Mouse (Mus musculus) megakaryocyte-erythroid progenitor cell, adult 5-6 weeks (primary cell): ENCODE data around the gene Zfp467. TPM values are rescaled to one million over a fixed set of nuclear protein-coding genes. Genes with fewer than 3 reads are reported as not detected.

Source experiments
- ATAC-seq: replicated peaks from 2 replicates; pipeline ENCODE4 v1.8.0; 2016; ENCODE audit warnings: mild to moderate bottlenecking, inconsistent platforms; ENCODE audit not compliant: severe bottlenecking, poor library complexity, low FRiP score, low TSS enrichment
- total RNA-seq, 2 experiments: library from RNA; stranded (forward) in 1 of 2; stranded (reverse) in 1 of 2; fragments of 200-1000, 215-1000 nt in 1 of 2; fragments of >200 nt in 1 of 2; fragmentation: Nextera tagmentation in 1 of 2; gene quantifications; 2 replicates each; pipeline ENCODE4 v1.2.3; 2014 to 2017

Gene Zfp467
- total RNA-seq, 2 experiments from 2014 or later, result 0.33 TPM

DNA sequence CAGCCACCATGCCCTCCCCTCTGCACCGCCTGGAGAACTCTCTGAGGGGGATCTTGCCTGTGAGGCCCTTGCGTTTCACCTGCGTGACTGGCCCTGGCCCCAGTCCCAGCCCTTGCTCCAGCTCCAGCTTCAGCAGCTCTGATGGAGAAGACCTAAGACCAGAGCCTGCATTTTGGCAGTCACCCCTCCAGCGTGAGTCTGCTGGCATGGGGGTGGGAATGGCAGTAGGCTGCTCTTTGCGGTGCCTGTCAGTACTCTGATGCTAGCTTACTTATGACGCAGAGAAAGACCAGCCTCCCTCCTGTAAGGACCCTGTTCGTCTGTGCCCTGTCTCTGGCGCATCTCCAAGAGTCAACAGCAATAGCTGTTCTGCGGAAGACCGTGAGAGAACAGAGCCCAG lies 32.5 kb downstream of the Zfp467 start:
- no peak for ATAC-seq

DNA sequence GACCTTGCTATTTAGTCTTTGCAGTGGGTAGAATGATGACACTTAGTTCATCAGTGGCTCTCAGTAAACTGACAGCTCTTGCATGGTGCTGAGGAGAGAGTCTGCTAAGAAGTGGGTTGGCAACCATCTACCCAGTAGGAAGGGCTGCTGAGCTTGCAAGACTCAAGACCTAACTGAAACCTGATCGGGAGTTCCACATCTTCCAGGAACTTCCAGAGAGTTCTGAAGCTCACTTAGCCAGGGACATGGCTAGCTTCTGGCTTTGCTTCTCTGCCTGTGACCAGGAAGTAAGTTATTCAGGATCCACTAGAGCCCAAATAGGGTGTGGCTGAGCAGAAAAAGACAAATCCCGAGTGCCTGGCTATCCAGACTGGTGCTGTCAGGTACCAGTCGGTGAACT lies 33.0 kb downstream of the Zfp467 start:
- no peak for ATAC-seq

DNA sequence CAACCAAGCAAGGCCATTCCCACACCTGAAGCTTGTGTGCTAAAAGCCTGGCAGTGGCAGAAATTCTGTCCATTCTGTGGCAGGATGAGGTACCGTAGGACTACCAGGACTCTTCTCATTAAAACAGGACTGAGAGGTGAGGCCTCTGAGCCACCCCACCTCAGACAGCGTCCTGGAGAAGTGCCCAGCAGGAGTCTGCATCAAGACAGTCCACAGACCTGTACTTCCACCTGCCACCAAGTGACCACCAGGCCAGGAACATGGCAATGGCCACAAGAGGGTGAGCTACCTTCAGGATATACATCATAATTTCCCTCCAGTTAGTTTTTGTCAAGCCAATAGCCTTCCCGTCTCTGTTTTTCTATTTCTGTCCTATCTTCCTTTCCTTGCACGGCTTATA lies 33.5 kb downstream of the Zfp467 start:
- ATAC-seq, result no peak

DNA sequence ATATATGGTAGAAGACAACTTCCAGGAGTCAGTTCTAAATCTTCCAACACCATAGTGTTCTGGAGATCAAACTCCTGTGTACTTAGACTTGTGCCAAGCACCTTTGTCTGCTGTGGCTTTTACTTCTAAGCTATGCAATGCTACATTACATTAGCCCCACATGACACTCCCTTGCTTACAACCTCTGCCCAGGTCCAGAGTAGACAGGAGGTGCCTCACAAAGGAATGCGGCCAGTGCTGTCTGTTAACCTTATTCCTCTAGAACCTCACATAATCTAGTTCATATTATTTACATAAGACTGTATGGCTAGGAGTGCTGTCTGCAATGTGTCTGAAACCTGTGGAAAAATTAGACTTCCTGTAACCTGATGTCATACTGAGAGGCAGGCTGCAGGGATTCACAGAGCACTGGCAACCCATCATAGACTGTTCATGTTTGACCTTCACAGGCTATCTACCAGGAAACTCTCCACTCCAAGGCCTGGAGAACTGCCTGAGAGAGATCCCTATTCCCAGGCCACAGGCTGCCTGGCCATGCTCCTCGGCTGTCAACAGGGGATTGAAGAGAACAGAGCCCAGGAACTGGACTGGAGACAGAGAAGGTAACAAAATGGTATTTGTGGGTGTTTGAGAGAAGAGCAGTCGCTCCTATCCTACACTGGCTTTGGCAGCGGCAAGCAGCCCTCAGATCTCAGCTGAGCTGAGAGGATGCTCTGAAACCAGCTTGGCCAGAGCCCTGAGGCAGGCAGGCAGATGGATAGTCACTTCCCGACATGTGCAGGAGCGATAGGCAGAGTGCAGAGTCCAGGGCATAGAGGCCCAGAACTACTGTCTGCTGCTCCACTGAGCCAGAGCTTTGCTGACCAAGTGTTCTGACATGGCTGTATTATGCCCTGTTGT lies 34.2 kb downstream of the Zfp467 start:
- ATAC-seq, result no peak

DNA sequence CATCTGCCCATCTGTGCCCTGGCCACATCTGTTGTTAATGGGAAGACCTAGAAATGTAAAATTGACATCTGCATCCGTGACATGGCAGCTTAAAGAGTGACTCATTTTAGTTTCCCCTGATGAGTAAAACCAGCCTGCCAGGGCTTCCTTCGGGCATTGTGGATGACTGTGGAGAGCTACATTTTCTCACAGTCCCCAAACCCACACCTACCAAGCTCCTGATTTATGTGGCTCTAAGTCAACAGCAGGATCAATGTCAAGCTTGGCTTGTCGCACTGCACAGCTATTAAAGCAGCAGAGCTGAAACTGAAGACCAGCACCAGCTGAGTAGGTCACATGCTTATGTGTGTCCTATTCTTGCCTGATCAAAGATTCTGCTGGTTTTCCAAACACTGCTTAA lies 35.1 kb downstream of the Zfp467 start:
- no peak for ATAC-seq

DNA sequence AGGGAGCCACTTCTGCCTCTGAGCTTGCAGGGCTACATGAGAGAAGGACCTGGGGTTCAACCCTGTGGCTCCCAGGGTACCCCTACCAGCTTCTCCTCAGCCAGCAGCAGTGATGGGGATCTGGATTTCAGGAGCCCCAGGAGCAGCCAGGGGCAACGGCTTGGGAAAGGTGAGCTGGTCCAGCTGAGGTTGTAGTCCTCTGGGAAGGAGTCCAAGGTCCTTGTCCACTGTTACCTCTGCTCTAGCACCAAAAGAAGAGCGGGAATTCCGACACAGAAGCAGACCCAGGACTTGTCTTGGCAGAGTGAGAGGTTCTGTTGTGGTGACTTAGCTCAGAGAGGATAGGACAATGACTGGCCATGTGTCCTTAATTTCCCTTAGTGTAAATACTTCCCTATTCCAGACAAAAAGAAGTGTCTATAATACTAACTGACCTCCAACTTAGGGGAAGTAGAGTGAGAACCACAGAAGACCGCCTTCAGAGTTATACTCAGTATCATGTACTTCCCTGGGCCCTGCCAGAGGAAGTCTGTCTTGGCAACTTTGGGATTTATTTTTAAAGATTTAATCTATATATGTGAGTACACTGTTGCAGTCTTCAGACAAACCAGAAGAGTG lies 35.8 kb downstream of the Zfp467 start:
- no peak for ATAC-seq

DNA sequence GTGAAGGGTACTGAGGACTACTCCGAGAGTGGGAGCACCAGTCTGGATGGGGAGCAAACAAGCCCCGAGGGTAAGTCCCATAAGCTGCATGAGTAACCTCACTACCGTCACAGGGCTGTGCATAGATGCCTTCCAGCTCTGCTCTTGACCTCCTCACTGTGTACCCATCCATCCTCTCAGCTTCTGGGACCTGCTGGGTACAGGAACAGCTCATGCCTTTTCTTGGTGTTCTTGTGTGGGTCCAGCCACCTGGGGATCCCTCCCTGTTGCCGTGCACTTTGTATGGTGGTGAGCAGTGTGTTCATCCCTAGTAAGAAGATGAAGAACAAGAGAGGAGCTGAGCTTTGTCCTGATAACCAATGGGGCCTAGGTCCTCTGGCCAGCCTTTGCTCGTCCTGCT lies 41.6 kb downstream of the Zfp467 start:
- ATAC-seq, result no peak

DNA sequence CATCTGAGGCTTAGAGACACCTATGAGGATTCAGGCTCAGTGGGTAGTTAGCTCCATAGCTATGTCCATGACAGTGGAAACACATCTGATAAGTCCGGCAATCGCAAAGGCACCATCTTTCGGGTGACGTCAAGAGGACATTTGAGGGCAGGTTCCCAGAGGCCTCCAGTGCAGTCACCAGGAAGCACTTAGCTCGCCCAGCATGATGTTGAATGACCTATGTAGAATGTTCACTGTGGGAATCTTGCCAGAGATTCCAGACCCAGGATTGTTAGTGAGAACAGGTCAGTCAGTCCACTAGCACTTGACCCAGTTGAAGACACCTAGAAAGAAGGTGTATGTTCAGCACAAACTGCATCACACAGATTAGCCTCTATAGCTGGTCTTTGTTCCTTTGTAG lies 45.7 kb downstream of the Zfp467 start:
- no peak for ATAC-seq

DNA sequence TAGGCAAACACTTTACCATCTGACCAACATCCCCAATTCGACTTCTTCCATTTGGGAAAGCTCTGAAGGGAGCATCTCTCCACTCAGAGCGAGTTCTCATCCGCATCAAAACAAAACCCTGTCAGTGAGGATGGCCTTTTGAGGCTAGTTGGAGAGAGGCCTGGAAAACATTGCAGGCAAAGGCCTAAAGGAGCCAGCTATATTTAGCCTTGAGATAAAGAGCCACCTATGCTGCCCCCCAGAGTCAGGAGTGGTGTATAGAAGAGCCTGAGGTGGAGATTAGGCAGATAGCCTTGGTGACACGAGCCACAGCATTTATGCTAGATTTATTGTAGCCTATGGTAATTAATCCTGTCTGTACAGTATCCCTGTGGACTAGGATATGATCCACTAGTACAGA lies 48.3 kb downstream of the Zfp467 start:
- peak; percentile 66 for ATAC-seq

DNA sequence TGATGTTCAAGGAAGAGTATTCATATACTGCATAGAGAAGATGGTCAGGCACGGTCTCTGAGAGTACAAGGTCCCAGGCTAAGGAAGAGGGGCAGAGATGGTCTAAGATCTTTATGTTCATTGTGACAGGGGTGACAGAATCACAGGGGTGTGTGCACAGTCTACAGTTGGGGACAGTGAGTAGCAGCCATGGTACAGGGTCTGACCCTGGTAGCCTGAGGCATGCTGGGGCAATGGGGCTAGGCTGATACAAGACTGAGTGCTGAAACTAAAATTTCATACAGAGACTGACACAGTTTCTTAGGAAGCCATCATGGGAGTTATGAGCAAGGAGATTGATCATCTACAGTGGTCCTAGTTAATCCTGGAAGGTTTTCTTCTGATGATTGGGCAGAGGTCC lies 48.9 kb downstream of the Zfp467 start:
- no peak for ATAC-seq

DNA sequence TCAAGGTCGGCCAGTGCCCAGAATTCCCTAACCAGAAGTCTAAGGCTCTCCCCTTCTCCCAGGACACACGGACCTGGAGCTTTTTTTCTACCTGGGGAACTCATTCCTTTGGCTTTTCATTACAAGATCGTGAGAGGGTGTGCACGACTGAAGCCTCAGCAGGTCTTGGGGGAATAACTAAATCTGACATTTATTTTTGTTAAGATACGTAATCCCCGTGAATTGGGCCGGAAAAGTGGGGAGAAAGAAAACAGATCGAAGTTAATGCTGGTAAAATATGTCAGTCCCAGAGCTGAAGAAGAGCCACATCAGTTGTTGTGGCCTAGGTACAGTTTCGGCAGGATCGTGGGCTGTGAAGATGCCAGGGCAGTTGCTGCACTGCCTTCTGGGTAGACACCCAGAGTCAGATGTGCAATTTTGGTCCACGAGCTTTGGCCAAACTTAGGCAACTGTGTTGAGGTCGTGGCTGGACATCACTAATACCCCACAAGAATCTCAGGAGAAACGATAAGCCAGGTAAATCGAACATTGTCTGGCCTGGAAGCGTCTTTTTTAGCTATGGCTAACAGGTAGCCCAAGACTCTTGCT lies 49.5 kb downstream of the Zfp467 start:
- peak; percentile 38 for ATAC-seq

DNA sequence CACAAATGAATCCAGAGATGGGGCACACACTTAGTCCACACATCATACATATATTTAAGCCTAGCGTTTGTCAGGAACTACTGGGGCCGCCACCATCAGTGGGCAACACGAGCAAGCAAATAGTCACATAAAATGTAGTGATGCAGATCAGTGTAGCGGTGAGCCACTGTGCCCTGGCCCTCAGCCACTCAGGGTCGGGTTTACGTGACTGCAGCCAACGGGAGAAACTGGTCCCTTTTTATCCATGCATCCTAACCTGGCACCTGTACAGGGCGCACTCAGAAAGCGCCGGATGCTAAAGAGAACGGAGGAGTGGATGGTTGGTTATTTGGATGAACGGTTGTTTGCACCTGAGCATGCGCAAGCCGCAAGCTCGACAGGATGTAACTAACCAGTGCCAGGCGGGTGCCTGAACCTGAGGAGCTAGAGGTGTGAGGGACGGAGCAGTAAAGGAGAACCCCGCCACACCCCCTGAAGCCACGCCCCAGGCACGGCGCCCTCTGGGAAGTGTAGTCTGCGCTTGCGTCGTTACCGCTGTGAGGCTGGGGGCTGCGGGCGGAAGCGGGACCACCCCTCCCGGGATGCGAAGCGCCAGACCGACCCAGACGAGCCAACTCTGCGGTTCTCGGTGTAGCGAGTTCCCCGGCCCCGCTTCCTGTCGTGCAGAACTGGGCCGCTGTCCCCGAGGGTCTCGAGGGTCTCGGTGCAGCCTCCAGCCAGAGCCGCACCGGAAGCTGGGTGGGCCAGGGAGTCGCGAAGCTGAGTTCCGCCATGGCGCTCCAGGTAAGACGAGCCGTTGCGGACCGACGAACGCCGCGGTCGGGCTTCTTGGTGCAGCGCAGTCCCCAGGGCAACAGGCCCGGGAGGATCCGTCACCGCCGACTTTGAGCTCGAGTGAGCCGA lies 50.3 kb downstream of the Zfp467 start, which contains the start of gene Krba1:
TSS of gene Krba1 (plus strand) at position 482 of the 903 bp plus-strand sequence.
- ATAC-seq, result peak; percentile 91

DNA sequence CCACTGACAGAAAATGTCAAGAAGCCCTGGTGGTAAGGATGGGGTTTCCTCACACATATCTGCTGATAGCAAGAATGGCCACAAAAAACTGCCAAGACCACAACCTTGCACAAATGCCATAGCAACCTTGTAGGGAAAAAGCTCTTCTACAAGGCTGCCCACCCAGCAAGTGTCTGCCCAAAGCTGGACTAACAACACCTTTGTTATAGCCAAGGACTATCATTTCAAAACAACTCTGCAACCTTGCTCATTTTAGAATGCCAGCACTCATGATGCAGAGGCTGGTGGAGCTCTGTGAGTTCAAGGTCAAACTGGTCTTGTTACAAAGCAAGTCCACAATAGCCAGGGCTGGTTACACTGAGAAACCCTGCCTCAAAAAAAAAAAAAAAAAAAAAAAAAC lies 51.8 kb downstream of the Zfp467 start:
- ATAC-seq, result no peak

DNA sequence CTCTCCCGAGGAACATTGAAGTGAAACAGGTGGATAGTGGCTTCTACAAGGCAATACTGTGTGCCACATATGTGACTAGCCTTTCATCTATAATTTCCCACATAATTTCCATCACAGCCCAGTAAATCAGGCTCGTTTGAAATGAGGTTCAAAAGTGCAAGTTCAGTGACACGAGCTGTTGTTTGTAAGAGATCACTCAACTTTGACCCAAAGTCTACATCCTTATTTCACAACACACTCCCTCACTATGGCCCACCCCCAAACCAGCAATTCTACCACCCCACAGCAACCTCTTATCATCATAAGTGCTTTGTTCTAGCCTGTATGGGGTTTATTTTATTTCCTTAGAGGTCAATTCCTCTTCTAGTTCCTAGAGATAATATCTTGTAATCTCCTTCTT lies 57.4 kb downstream of the Zfp467 start:
- ATAC-seq, result no peak

Other genes with a start within 250 kb of the Zfp467 start
- gene Krba1, start 50.2 kb downstream of the Zfp467 start, total RNA-seq (2014; fragmentation: Nextera tagmentation), result 8.4 and 9.1 TPM in 2 replicates
- gene Krba1, start 50.2 kb downstream of the Zfp467 start, total RNA-seq (2017), result 4.8 and 8.0 TPM in 2 replicates
- not detected in 2 replicates for gene Sspo, start 2.4 kb upstream of the Zfp467 start, total RNA-seq (2014; fragmentation: Nextera tagmentation)
- gene Sspo, start 2.4 kb upstream of the Zfp467 start, total RNA-seq (2017), result not detected in 2 replicates
- not detected in 2 replicates for gene Atp6v0e2, start 91.8 kb upstream of the Zfp467 start, total RNA-seq (2014; fragmentation: Nextera tagmentation)
- gene Atp6v0e2, start 91.8 kb upstream of the Zfp467 start, total RNA-seq (2017), result not detected in 2 replicates
- gene Lrrc61, start 109.0 kb upstream of the Zfp467 start, total RNA-seq (2014; fragmentation: Nextera tagmentation), result 8.7 and 17.0 TPM in 2 replicates
- gene Lrrc61, start 109.0 kb upstream of the Zfp467 start, total RNA-seq (2017), result 1.8 and 3.3 TPM in 2 replicates
- not detected in 2 replicates for gene Rarres2, start 127.0 kb upstream of the Zfp467 start, total RNA-seq (2014; fragmentation: Nextera tagmentation)
- gene Rarres2, start 127.0 kb upstream of the Zfp467 start, total RNA-seq (2017), result 0.05 TPM in 1 of 2 replicates, not detected in the other
- not detected in 2 replicates for gene Gm45021, start 143.8 kb upstream of the Zfp467 start, total RNA-seq (2014; fragmentation: Nextera tagmentation)
- not detected in 2 replicates for gene Gm45021, start 143.8 kb upstream of the Zfp467 start, total RNA-seq (2017)
- 9.7 and 17.1 TPM in 2 replicates for gene Repin1, start 148.1 kb upstream of the Zfp467 start, total RNA-seq (2014; fragmentation: Nextera tagmentation)
- gene Repin1, start 148.1 kb upstream of the Zfp467 start, total RNA-seq (2017), result 9.8 and 14.7 TPM in 2 replicates
- gene Gm44965, start 148.1 kb upstream of the Zfp467 start, total RNA-seq (2014; fragmentation: Nextera tagmentation), result not detected in 2 replicates
- gene Gm44965, start 148.1 kb upstream of the Zfp467 start, total RNA-seq (2017), result not detected in 2 replicates
- 1.7 and 1.9 TPM in 2 replicates for gene Zfp775, start 156.2 kb upstream of the Zfp467 start, total RNA-seq (2014; fragmentation: Nextera tagmentation)
- 2.0 and 3.0 TPM in 2 replicates for gene Zfp775, start 156.2 kb upstream of the Zfp467 start, total RNA-seq (2017)
- gene AI854703, start 180.9 kb upstream of the Zfp467 start, total RNA-seq (2014; fragmentation: Nextera tagmentation), result 1.9 and 4.2 TPM in 2 replicates
- 1.4 and 3.0 TPM in 2 replicates for gene AI854703, start 180.9 kb upstream of the Zfp467 start, total RNA-seq (2017)
- gene Gimap8, start 201.4 kb upstream of the Zfp467 start, total RNA-seq (2014; fragmentation: Nextera tagmentation), result 7.1 and 7.8 TPM in 2 replicates
- 1.4 and 8.0 TPM in 2 replicates for gene Gimap8, start 201.4 kb upstream of the Zfp467 start, total RNA-seq (2017)
- 15.2 and 18.7 TPM in 2 replicates for gene Gimap9, start 230.3 kb upstream of the Zfp467 start, total RNA-seq (2014; fragmentation: Nextera tagmentation)
- gene Gimap9, start 230.3 kb upstream of the Zfp467 start, total RNA-seq (2017), result 34.5 and 49.2 TPM in 2 replicates
- gene Gimap4, start 238.7 kb upstream of the Zfp467 start, total RNA-seq (2014; fragmentation: Nextera tagmentation), result 12.5 and 18.0 TPM in 2 replicates
- gene Gimap4, start 238.7 kb upstream of the Zfp467 start, total RNA-seq (2017), result 3.0 and 61.5 TPM in 2 replicates